Mouse (Mus musculus): ENCODE data around the gene Cd209g. TPM values are rescaled to one million over a fixed set of nuclear protein-coding genes. Genes with fewer than 3 reads are reported as not detected.
"Not testable (repeated sequence)": the region's sequence is repeated elsewhere in the genome, so short reads cannot be mapped to it uniquely, and the experiment has no call there.

Gene Cd209g
- not detected in 2 replicates for polyA plus RNA-seq (2014; fragmentation: Nextera tagmentation; extraction: Ambion mirVana)

DNA sequence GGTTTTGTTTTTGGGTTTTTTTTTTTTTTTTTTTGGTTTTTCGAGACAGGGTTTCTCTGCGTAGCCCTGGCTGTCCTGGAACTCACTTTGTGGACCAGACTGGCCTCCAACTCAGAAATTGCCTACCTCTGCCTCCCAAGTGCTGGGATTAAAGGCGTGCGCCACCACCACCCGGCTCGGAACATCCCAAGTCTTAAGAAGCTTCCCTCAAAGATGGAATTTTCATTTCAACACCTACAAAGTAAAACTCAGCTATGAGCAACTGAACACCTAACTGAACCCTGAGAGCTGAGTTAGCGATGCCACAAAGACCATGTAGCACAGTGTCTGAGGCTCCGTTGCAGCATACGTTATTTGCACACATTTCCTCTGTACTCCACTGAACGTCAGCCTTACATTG is at the start of gene Cd209g:
TSS of gene Cd209g (plus strand) at position 301 of the 400 bp plus-strand sequence.
- Histone ChIP-seq H3K4me1 (ENCODE audit: control insufficient read depth, insufficient read depth, low read length) (no peaks in the 10 kb centered on the region), H3K4me2 (no peak within 1 kb of the TSS), H3K27ac (ENCODE audit: low read depth, low read length) (no peak within 1 kb of the TSS), H3K9me3 (ENCODE audit: control insufficient read depth, low read length) (no peaks in the 10 kb centered on the region), H3K9ac (ENCODE audit: low read length) (no peak within 1 kb of the TSS), H3K27me3 (ENCODE audit: control insufficient read depth, insufficient read depth, low read length) (no peaks in the 10 kb centered on the region), H3K4me3 (ENCODE audit: low read depth, low read length) (no peak within 1 kb of the TSS), H3K36me3 (ENCODE audit: control insufficient read depth, insufficient read depth, low read length) (no peaks in the 10 kb centered on the region)
- ATAC-seq (ENCODE audit: low FRiP score) (no peak), DNase-seq (ENCODE audit: low spot score, missing footprints) (no peak)
- WGBS: 90% methylated on average over 10 of the region's 10 CpGs

DNA sequence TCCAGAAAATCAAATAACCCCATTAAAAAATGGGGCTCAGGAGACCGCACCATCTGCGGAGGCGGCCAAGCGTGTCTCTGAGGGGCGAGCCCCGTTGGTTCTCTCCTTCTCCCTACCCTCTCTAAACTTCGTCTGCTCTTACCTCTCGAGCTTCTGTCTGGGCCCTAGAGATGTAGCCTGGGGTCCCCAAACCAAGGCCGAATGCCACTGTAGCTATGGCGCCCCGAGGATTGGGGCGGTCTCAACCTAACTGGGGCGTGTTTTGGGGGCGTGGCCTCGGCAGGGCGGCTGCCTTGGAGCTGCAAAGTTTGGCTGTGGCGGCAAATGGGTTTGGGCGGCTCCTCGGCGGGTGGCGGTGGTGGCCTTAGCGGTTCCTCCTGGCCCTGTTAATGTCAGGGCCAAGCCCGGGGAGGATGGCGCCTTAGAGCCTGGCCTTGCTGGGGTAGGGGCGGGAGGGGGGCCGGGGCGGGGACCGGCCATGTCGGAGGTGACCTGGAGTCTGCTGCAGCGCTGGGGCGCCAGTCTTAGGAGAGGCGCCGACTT is 46.6 kb upstream of the Cd209g start:
- not testable (repeated sequence) for H3K36me3 ChIP-seq (ENCODE audit: control insufficient read depth, insufficient read depth, low read length); H3K9me3 ChIP-seq (ENCODE audit: control insufficient read depth, low read length); DNase-seq (ENCODE audit: low spot score, missing footprints); H3K27me3 ChIP-seq (ENCODE audit: control insufficient read depth, insufficient read depth, low read length); H3K9ac ChIP-seq (ENCODE audit: low read length); H3K4me1 ChIP-seq (ENCODE audit: control insufficient read depth, insufficient read depth, low read length); H3K4me2 ChIP-seq; H3K4me3 ChIP-seq (ENCODE audit: low read depth, low read length); H3K27ac ChIP-seq (ENCODE audit: low read depth, low read length)
- ATAC-seq (ENCODE audit: low FRiP score): peak; percentile 71
- 44% methylated on average over 27 of the region's 33 CpGs for WGBS

DNA sequence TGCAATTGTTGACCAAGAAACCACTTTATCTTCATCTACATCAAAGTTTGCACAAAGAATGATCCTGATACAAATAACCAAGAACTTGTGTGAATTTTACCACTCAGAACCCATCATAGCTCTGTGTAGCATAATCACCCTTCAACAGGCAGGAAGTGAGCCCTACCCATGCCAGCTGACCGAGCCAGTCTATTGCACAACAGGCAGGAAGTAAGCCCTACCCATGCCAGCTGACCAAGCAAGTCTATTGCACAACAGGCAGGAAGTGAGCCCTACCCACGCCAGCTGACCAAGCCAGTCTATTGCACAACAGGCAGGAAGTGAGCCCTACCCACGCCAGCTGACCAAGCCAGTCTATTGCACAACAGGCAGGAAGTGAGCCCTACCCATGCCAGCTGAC is 45.4 kb upstream of the Cd209g start:
- not testable (repeated sequence) for H3K4me2 ChIP-seq; H3K9ac ChIP-seq (ENCODE audit: low read length); H3K27me3 ChIP-seq (ENCODE audit: control insufficient read depth, insufficient read depth, low read length); ATAC-seq (ENCODE audit: low FRiP score); H3K9me3 ChIP-seq (ENCODE audit: control insufficient read depth, low read length); H3K36me3 ChIP-seq (ENCODE audit: control insufficient read depth, insufficient read depth, low read length); H3K4me1 ChIP-seq (ENCODE audit: control insufficient read depth, insufficient read depth, low read length); DNase-seq (ENCODE audit: low spot score, missing footprints); H3K27ac ChIP-seq (ENCODE audit: low read depth, low read length); H3K4me3 ChIP-seq (ENCODE audit: low read depth, low read length)
- 88% methylated on average over 3 of the region's 3 CpGs for WGBS

DNA sequence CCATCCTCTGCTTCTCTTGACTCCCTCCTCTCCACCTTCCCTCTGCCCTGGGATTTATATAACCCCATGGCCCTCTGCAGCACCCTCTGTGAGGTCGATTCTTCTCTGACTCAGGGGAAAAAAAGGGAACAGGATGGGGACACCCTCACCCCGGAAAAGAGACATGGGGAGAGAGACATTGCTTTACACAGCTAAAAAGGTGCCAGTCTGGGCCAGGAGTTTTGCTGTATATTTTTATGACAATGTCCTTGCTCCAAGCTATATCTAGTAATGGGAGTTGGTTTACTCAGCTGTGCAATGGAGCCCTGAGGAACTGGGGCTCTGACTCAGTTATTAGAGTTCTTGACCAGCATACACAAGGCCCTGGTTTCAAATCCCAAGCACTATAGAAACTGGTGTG is 28.2 kb upstream of the Cd209g start, which contains the start of gene Cd209f:
TSS of gene Cd209f (minus strand) at position 101 of the 400 bp plus-strand sequence.
- H3K9me3 ChIP-seq (ENCODE audit: control insufficient read depth, low read length); H3K27ac ChIP-seq (ENCODE audit: low read depth, low read length); ATAC-seq (ENCODE audit: low FRiP score); H3K4me1 ChIP-seq (ENCODE audit: control insufficient read depth, insufficient read depth, low read length); H3K9ac ChIP-seq (ENCODE audit: low read length); H3K27me3 ChIP-seq (ENCODE audit: control insufficient read depth, insufficient read depth, low read length); H3K4me2 ChIP-seq; DNase-seq (ENCODE audit: low spot score, missing footprints); H3K36me3 ChIP-seq (ENCODE audit: control insufficient read depth, insufficient read depth, low read length); H3K4me3 ChIP-seq (ENCODE audit: low read depth, low read length): not testable (repeated sequence)
- 84% methylated on average over 1 of the region's 2 CpGs for WGBS

DNA sequence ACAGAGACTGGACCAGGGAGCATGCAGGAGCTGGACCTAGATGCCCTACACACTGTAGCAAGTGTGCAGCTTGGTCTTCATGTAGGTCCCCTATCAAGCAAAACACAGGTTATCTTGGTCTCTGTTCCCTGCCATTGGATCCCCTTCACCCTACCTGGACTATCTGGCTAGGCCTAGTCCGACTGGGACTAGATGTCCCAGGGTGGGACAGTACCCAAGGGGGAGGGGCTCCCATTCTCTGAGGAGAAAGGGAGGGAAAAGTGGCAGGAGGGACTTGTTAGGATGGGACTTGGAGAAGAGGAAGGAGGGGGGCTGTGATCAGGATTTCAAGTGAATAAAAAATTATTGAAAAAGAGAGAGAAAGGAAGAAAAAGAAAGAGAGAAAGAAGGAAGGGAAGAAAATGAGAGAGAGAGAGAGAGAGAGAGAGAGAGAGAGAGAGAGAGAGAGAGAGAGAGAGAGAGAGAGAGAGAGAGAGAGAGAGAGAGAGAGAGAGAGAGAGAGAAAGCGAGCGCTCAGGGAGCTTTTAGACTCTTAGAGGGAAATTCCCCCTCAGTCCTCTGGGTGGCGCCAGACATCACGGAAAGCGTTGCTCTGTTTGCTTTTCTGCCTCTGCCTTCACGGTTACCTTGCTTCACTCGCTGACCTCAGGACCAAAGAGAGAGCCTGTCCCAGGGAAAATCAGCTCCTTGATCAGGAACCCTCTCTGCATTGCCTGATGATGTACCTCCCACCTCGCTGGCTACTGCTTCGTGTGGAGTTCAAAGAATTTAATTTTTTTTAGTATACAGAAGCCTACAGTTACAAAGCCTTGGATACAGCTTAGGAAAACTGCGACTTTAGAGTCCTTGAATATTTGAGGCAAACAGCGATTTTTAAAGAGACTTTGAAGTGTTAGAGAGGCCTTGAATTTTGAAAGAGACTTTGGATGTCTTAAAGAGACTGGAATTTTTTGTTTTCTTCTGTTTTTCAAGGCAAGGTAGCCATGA is 6.1 kb downstream of the Cd209g start:
- H3K4me1 ChIP-seq (ENCODE audit: control insufficient read depth, insufficient read depth, low read length): no peaks in the 10 kb centered on the region
- DNase-seq (ENCODE audit: low spot score, missing footprints): peak; percentile 96
- H3K9ac ChIP-seq (ENCODE audit: low read length): no peak overlapping the region
- no peak overlapping the region for H3K4me3 ChIP-seq (ENCODE audit: low read depth, low read length)
- WGBS: 9% methylated on average over 12 of the region's 12 CpGs
- H3K36me3 ChIP-seq (ENCODE audit: control insufficient read depth, insufficient read depth, low read length): no peaks in the 10 kb centered on the region
- no peaks in the 10 kb centered on the region for H3K27me3 ChIP-seq (ENCODE audit: control insufficient read depth, insufficient read depth, low read length)
- H3K9me3 ChIP-seq (ENCODE audit: control insufficient read depth, low read length): no peaks in the 10 kb centered on the region
- peak; percentile 82 for ATAC-seq (ENCODE audit: low FRiP score)
- H3K4me2 ChIP-seq: no peak overlapping the region
- H3K27ac ChIP-seq (ENCODE audit: low read depth, low read length): no peak overlapping the region

DNA sequence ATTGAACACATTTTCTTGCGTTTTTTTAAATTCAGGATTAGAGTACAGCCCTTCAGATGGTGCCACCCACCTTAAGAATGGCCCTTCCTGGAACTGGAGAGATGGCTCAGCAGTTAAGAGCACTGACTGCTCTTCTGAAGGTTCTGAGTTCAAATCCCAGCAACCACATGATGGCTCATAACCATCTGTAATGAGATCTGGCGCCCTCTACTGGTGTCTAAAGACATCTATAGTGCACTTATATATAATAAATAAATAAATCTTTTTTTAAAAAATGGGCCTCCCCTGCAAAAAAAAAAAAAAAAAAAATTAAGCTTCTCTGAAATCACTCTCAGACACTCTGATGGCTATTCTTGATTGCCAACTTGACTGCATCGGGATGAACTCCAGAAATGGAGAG is 7.8 kb downstream of the Cd209g start:
- no peak overlapping the region for H3K9ac ChIP-seq (ENCODE audit: low read length)
- ATAC-seq (ENCODE audit: low FRiP score) (no peak), DNase-seq (ENCODE audit: low spot score, missing footprints) (no peak)
- H3K27me3 ChIP-seq (ENCODE audit: control insufficient read depth, insufficient read depth, low read length): no peaks in the 10 kb centered on the region
- no peak overlapping the region for H3K4me2 ChIP-seq
- no peak overlapping the region for H3K27ac ChIP-seq (ENCODE audit: low read depth, low read length)
- H3K4me3 ChIP-seq (ENCODE audit: low read depth, low read length): no peak overlapping the region
- H3K4me1 ChIP-seq (ENCODE audit: control insufficient read depth, insufficient read depth, low read length): no peaks in the 10 kb centered on the region
- H3K9me3 ChIP-seq (ENCODE audit: control insufficient read depth, low read length): no peaks in the 10 kb centered on the region
- WGBS: 59% methylated on average over 3 of the region's 3 CpGs
- H3K36me3 ChIP-seq (ENCODE audit: control insufficient read depth, insufficient read depth, low read length): no peaks in the 10 kb centered on the region

DNA sequence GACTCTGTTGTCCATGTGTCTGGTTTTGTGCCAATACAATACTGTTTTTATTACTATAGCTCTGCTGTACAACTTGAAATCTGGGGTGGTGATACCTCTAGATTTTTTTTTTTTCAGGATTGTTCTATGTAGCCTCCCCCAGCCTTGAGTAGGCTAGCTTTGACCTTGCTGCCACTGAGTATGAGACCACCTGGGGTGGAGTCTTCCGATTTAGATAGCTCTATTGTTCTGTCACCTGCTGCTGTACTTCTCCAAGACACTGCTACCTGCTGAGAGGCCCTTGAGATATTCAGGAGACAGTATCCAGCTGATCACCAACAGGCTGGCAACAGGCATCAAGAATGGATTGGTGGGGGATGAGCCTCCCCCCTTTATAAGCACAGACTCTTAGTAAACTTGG is 13.4 kb downstream of the Cd209g start:
- 20% methylated on average over 1 of the region's 1 CpGs for WGBS
- Histone ChIP-seq H3K36me3 (ENCODE audit: control insufficient read depth, insufficient read depth, low read length) (no peaks in the 10 kb centered on the region), H3K27ac (ENCODE audit: low read depth, low read length) (no peak overlapping the region), H3K4me3 (ENCODE audit: low read depth, low read length) (no peak overlapping the region), H3K4me1 (ENCODE audit: control insufficient read depth, insufficient read depth, low read length) (no peaks in the 10 kb centered on the region), H3K9me3 (ENCODE audit: control insufficient read depth, low read length) (no peaks in the 10 kb centered on the region; the same call in 1 of the 2 replicates), H3K4me2 (no peak overlapping the region), H3K9ac (ENCODE audit: low read length) (no peak overlapping the region), H3K27me3 (ENCODE audit: control insufficient read depth, insufficient read depth, low read length) (no peaks in the 10 kb centered on the region)
- DNase-seq (ENCODE audit: low spot score, missing footprints) (no peak), ATAC-seq (ENCODE audit: low FRiP score) (no peak)

DNA sequence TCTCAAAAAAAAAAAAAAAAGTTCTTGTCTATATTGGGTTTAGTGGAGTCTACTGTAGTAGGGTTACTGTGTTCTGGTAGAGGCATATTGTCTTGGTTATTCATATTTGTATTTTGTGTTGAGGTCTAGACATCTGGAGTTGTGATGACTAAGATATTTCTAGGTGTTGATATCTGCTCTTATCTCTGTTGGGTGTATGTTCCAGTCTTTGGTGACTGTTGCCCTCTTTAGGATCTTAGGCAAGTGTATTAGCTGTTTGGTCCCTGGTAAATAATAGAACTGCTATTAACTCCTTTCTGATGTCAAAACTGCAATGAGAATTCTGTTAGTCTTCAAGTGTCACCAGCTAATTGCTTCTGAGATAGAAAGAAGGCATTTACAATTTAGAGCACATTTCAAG is 21.0 kb downstream of the Cd209g start:
- ATAC-seq (ENCODE audit: low FRiP score) (no peak), DNase-seq (ENCODE audit: low spot score, missing footprints) (no peak)
- Histone ChIP-seq H3K36me3 (ENCODE audit: control insufficient read depth, insufficient read depth, low read length) (no peaks in the 10 kb centered on the region), H3K9me3 (ENCODE audit: control insufficient read depth, low read length) (no peaks in the 10 kb centered on the region; the same call in 1 of the 2 replicates), H3K4me1 (ENCODE audit: control insufficient read depth, insufficient read depth, low read length) (no peaks in the 10 kb centered on the region), H3K27ac (ENCODE audit: low read depth, low read length) (no peak overlapping the region), H3K4me3 (ENCODE audit: low read depth, low read length) (no peak overlapping the region), H3K4me2 (no peak overlapping the region), H3K9ac (ENCODE audit: low read length) (no peak overlapping the region), H3K27me3 (ENCODE audit: control insufficient read depth, insufficient read depth, low read length) (no peaks in the 10 kb centered on the region)

DNA sequence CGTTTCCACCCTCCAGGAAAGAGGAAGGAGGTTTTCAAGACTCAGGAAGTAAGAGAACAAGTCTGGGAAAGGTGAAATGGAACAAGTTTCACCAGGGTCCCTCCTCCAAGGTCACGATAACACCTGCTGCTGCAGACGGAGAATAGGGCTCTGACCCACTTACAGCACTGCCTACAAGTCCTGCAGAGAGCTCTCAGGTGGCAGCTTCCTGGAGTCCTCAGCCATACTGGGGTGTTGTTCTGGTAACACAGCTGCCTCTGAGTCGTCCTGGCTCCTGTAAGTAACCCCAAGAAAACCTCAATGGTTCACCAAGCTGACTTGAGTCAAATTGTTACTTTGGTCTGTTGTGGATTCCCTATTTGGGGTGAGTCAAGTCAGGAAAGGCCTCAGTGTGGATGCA is 28.9 kb downstream of the Cd209g start:
- Histone ChIP-seq H3K36me3 (ENCODE audit: control insufficient read depth, insufficient read depth, low read length) (no peaks in the 10 kb centered on the region), H3K9me3 (ENCODE audit: control insufficient read depth, low read length) (no peaks in the 10 kb centered on the region), H3K4me1 (ENCODE audit: control insufficient read depth, insufficient read depth, low read length) (peaks cover 3% of the 10 kb centered on the region; the same call in 1 of the 2 replicates), H3K27me3 (ENCODE audit: control insufficient read depth, insufficient read depth, low read length) (no peaks in the 10 kb centered on the region), H3K4me2 (no peak overlapping the region), H3K4me3 (ENCODE audit: low read depth, low read length) (no peak overlapping the region), H3K27ac (ENCODE audit: low read depth, low read length) (no peak overlapping the region), H3K9ac (ENCODE audit: low read length) (no peak overlapping the region)
- WGBS: 55% methylated on average over 4 of the region's 4 CpGs
- DNase-seq (ENCODE audit: low spot score, missing footprints) (no peak), ATAC-seq (ENCODE audit: low FRiP score) (no peak)
